Mouse (Mus musculus) embryonic facial prominence, embryonic 10.5 days (tissue): ENCODE data around the gene Ndufaf2. TPM values are rescaled to one million over a fixed set of nuclear protein-coding genes. Genes with fewer than 3 reads are reported as not detected.

Source experiments
- DNase-seq: peaks from one replicate; pipeline ENCODE4 v3.0.0-alpha.2; 2017; ENCODE audit warnings: low spot score
- H3K27ac ChIP-seq: fragments of 300-500 bp; sonication (generic); replicated peaks from 2 replicates; pipeline ENCODE4 v1.5.1; 2016; ENCODE audit warnings: mild to moderate bottlenecking
- H3K27me3 ChIP-seq: fragments of 300-500 bp; sonication (generic); replicated peaks from 2 replicates; pipeline ENCODE4 v1.6.1; 2016; ENCODE audit warnings: low read depth, mild to moderate bottlenecking; ENCODE audit not compliant: poor library complexity, severe bottlenecking
- H3K36me3 ChIP-seq: fragments of 300-500 bp; sonication (generic); replicated peaks from 2 replicates; pipeline ENCODE4 v1.6.1; 2016; ENCODE audit warnings: mild to moderate bottlenecking, moderate library complexity
- H3K4me1 ChIP-seq: fragments of 300-500 bp; sonication (generic); 2 replicates; pipeline ENCODE4 v1.6.1; 2016
- H3K4me3 ChIP-seq: fragments of 300-500 bp; sonication (generic); 2 replicates; pipeline ENCODE4 v1.5.1; 2016; ENCODE audit warnings: mild to moderate bottlenecking, moderate library complexity
- H3K9me3 ChIP-seq: fragments of 300-500 bp; sonication (generic); 2 replicates; pipeline ENCODE4 v1.6.1; 2016; ENCODE audit warnings: mild to moderate bottlenecking
- WGBS: fragments of 180-500 bp; shearing (Covaris S2); methylation state at CpG from one replicate; pipeline ENCODE4 v1.1.7; 2016; 5-methylcytosine and 5-hydroxymethylcytosine counted together
- polyA plus RNA-seq: library from polyadenylated mRNA; unstranded; fragments of >200 nt; fragmentation: Nextera tagmentation; extraction: Ambion mirVana; gene quantifications from 2 replicates; pipeline ENCODE4 v1.2.1, GENCODE M21; 2016

The Ndufaf2 gene
- 104 and 106 TPM in 2 replicates for polyA plus RNA-seq

- peaks cover 17% of the 10 kb centered on the region for H3K36me3 ChIP-seq
- peaks cover 16% of the 10 kb centered on the region for H3K4me1 ChIP-seq
- no peaks in the 10 kb centered on the region for H3K9me3 ChIP-seq
- no peaks in the 10 kb centered on the region for H3K27me3 ChIP-seq
- H3K27ac ChIP-seq, result peak within 1 kb of the TSS; percentile 85
- DNase-seq, result peak; percentile 98
- under 1% methylated on average over 47 of the region's 47 CpGs for WGBS
- H3K4me3 ChIP-seq, result peak within 1 kb of the TSS; percentile 83
Observed at GRCm38 (mm10) chr13:108158465-108159240, at the start of gene Ndufaf2, which contains the start of gene Ercc8. TSS of gene Ndufaf2 (minus strand) at chr13:108158623. TSS of gene Ercc8 (plus strand) at chr13:108158731.

GRCm38 (mm10) chr13:108208090-108208489 is 49.7 kb upstream of the Ndufaf2 start:
- H3K36me3 ChIP-seq, result no peaks in the 10 kb centered on the region
- WGBS, result 72% methylated on average over 5 of the region's 5 CpGs
- H3K9me3 ChIP-seq, result no peaks in the 10 kb centered on the region
- H3K27me3 ChIP-seq, result peaks cover 22% of the 10 kb centered on the region
- H3K4me1 ChIP-seq, result no peaks in the 10 kb centered on the region
- no peak for DNase-seq
- H3K27ac ChIP-seq, result no peak overlapping the region
- H3K4me3 ChIP-seq, result no peak overlapping the region

GRCm38 (mm10) chr13:108207447-108207846 is 49.0 kb upstream of the Ndufaf2 start:
- 87% methylated on average over 2 of the region's 2 CpGs for WGBS

GRCm38 (mm10) chr13:108204857-108205256 is 46.4 kb upstream of the Ndufaf2 start:
- Histone ChIP-seq H3K9me3 (no peaks in the 10 kb centered on the region), H3K27me3 (no peaks in the 10 kb centered on the region), H3K36me3 (no peaks in the 10 kb centered on the region), H3K4me1 (no peaks in the 10 kb centered on the region), H3K27ac (no peak overlapping the region), H3K4me3 (no peak overlapping the region)
- no peak for DNase-seq
- 88% methylated on average over 3 of the region's 3 CpGs for WGBS

More at GRCm38 (mm10) chr13:108207447-108207846, 49.0 kb upstream of the Ndufaf2 start:
- no peaks in the 10 kb centered on the region for H3K9me3 ChIP-seq
- H3K27ac ChIP-seq, result no peak overlapping the region
- no peaks in the 10 kb centered on the region for H3K4me1 ChIP-seq
- DNase-seq, result no peak
- no peaks in the 10 kb centered on the region for H3K36me3 ChIP-seq
- no peak overlapping the region for H3K4me3 ChIP-seq
- peaks cover 16% of the 10 kb centered on the region for H3K27me3 ChIP-seq

GRCm38 (mm10) chr13:108195474-108195873 is 37.1 kb upstream of the Ndufaf2 start:
- Histone ChIP-seq H3K27ac (no peak overlapping the region), H3K4me3 (no peak overlapping the region), H3K4me1 (no peaks in the 10 kb centered on the region), H3K9me3 (no peaks in the 10 kb centered on the region), H3K36me3 (peaks cover 28% of the 10 kb centered on the region), H3K27me3 (no peaks in the 10 kb centered on the region)
- no peak for DNase-seq
- 91% methylated on average over 6 of the region's 6 CpGs for WGBS

- 63% methylated on average over 11 of the region's 11 CpGs for WGBS
- H3K4me3 ChIP-seq, result no peak overlapping the region
- no peaks in the 10 kb centered on the region for H3K4me1 ChIP-seq
- peaks cover 47% of the 10 kb centered on the region for H3K36me3 ChIP-seq
- no peaks in the 10 kb centered on the region for H3K9me3 ChIP-seq
- no peak overlapping the region for H3K27ac ChIP-seq
- no peaks in the 10 kb centered on the region for H3K27me3 ChIP-seq
- DNase-seq, result peak; percentile 63
Observed at GRCm38 (mm10) chr13:108191074-108191720, 32.8 kb upstream of the Ndufaf2 start.

- Histone ChIP-seq H3K4me3 (no peak overlapping the region), H3K27me3 (no peaks in the 10 kb centered on the region), H3K27ac (no peak overlapping the region), H3K36me3 (peaks cover 49% of the 10 kb centered on the region), H3K9me3 (no peaks in the 10 kb centered on the region), H3K4me1 (no peaks in the 10 kb centered on the region)
- WGBS, result 92% methylated on average over 4 of the region's 4 CpGs
- DNase-seq, result no peak
Observed at GRCm38 (mm10) chr13:108187994-108188393, 29.6 kb upstream of the Ndufaf2 start.

- Histone ChIP-seq H3K9me3 (no peaks in the 10 kb centered on the region), H3K4me3 (no peak overlapping the region), H3K27ac (no peak overlapping the region), H3K4me1 (no peaks in the 10 kb centered on the region), H3K36me3 (peaks cover 73% of the 10 kb centered on the region), H3K27me3 (no peaks in the 10 kb centered on the region)
- no peak for DNase-seq
- WGBS, result 89% methylated on average over 3 of the region's 3 CpGs
Observed at GRCm38 (mm10) chr13:108185530-108185929, 27.1 kb upstream of the Ndufaf2 start.

GRCm38 (mm10) chr13:108184743-108185255 is 26.4 kb upstream of the Ndufaf2 start:
- no peak overlapping the region for H3K4me3 ChIP-seq
- peaks cover 75% of the 10 kb centered on the region for H3K36me3 ChIP-seq

GRCm38 (mm10) chr13:108180821-108181220 is 22.4 kb upstream of the Ndufaf2 start:
- Histone ChIP-seq H3K27ac (no peak overlapping the region), H3K36me3 (peaks cover 78% of the 10 kb centered on the region), H3K9me3 (no peaks in the 10 kb centered on the region), H3K4me1 (no peaks in the 10 kb centered on the region), H3K4me3 (no peak overlapping the region), H3K27me3 (no peaks in the 10 kb centered on the region)
- DNase-seq, result no peak
- 90% methylated on average over 5 of the region's 5 CpGs for WGBS

More at GRCm38 (mm10) chr13:108184743-108185255, 26.4 kb upstream of the Ndufaf2 start:
- H3K4me1 ChIP-seq, result no peaks in the 10 kb centered on the region
- no peaks in the 10 kb centered on the region for H3K9me3 ChIP-seq
- no peaks in the 10 kb centered on the region for H3K27me3 ChIP-seq
- H3K27ac ChIP-seq, result no peak overlapping the region
- DNase-seq, result no peak

GRCm38 (mm10) chr13:108179618-108180017 is 21.2 kb upstream of the Ndufaf2 start:
- Histone ChIP-seq H3K36me3 (peaks cover 76% of the 10 kb centered on the region), H3K27ac (no peak overlapping the region), H3K4me1 (no peaks in the 10 kb centered on the region), H3K4me3 (no peak overlapping the region), H3K9me3 (no peaks in the 10 kb centered on the region), H3K27me3 (no peaks in the 10 kb centered on the region)
- WGBS, result 92% methylated on average over 8 of the region's 8 CpGs
- DNase-seq, result no peak

- Histone ChIP-seq H3K27me3 (no peaks in the 10 kb centered on the region), H3K4me3 (no peak overlapping the region), H3K36me3 (peaks cover 58% of the 10 kb centered on the region), H3K4me1 (no peaks in the 10 kb centered on the region), H3K9me3 (no peaks in the 10 kb centered on the region), H3K27ac (no peak overlapping the region)
- WGBS, result 89% methylated on average over 8 of the region's 8 CpGs
- DNase-seq, result no peak
Observed at GRCm38 (mm10) chr13:108170511-108170910, 12.1 kb upstream of the Ndufaf2 start.
